Mouse (Mus musculus) frontal cortex, adult (tissue): Measurements from ENCODE around the gene Fmod.

Experiments used
- ATAC-seq: cut with Nextera tagmentation; 2 replicates; pipeline ENCODE4 v1.9.2; 2017; ENCODE audit warnings: mild to moderate bottlenecking, moderate library complexity, mixed read lengths; ENCODE audit not compliant: low TSS enrichment

The Fmod gene

GRCm38 (mm10) chr1:134095721-134096120 is 58.7 kb downstream of the Fmod start:
- ATAC-seq = no peak

GRCm38 (mm10) chr1:134096264-134096934 is 59.3 kb downstream of the Fmod start:
- ATAC-seq = no peak

- ATAC-seq = no peak
Observed at GRCm38 (mm10) chr1:134097080-134097855, 60.2 kb downstream of the Fmod start.
